Mouse (Mus musculus): Measurements from ENCODE around the gene Sectm1a. TPM values are rescaled to one million over a fixed set of nuclear protein-coding genes. Genes with fewer than 3 reads are reported as not detected.

The Sectm1a gene
- total RNA-seq, 2 experiments from 2014 or later = not detected

Other genes with a start within 250 kb of the Sectm1a start
- gene Ccdc57, start 148.3 kb downstream of the Sectm1a start, total RNA-seq (2021) = 1 to 10 TPM; 4.1 to 4.9 TPM
- 100 to 1,000 TPM; 365 to 521 TPM for gene Slc16a3, start 132.7 kb downstream of the Sectm1a start, total RNA-seq (2021)
- 10 to 100 TPM; 51.6 to 54.5 TPM for gene Csnk1d, start 89.9 kb downstream of the Sectm1a start, total RNA-seq (2021)
- not detected for gene Cd7, start 41.8 kb downstream of the Sectm1a start, total RNA-seq (2021)
- not detected for gene Sectm1b, start 17.7 kb downstream of the Sectm1a start, total RNA-seq (2021)
- not detected for gene Tex19.2, start 37.5 kb upstream of the Sectm1a start, total RNA-seq (2021)
- gene Tex19.1, start 64.9 kb upstream of the Sectm1a start, total RNA-seq (2021) = not detected
- gene Uts2r, start 79.1 kb upstream of the Sectm1a start, total RNA-seq (2021) = 1 to 10 TPM; 1.4 to 1.5 TPM
- gene Hexdc, start 123.2 kb upstream of the Sectm1a start, total RNA-seq (2021) = 1 to 10 TPM; 6.8 to 7.5 TPM
- 10 to 100 TPM; 11.0 to 12.0 TPM for gene Ogfod3, start 123.5 kb upstream of the Sectm1a start, total RNA-seq (2021)
- 1 to 10 TPM; 2.5 to 2.7 TPM for gene Cybc1, start 148.1 kb upstream of the Sectm1a start, total RNA-seq (2021)
- 100 to 1,000 TPM in 1 of 2 experiments, 10 to 100 TPM in 1; 94.7 to 102 TPM for gene Narf, start 156.0 kb upstream of the Sectm1a start, total RNA-seq (2021)
- gene Foxk2, start 178.8 kb upstream of the Sectm1a start, total RNA-seq (2021) = 10 to 100 TPM; 24.6 to 24.9 TPM

All from gastrocnemius, postnatal 36 days (tissue).